Mouse (Mus musculus) heart, adult 10 weeks (tissue): ENCODE data around the gene Hnrnpa0. TPM values are rescaled to one million over a fixed set of nuclear protein-coding genes. Genes with fewer than 3 reads are reported as not detected.

Source experiments
- polyA plus RNA-seq: library from polyadenylated mRNA; stranded (reverse); fragments of 350-450 nt; fragmentation: Illumina TruSeq; extraction: RNeasy Lipid Tissue Mini Kit (QIAGEN cat#74804); gene quantifications from one replicate; pipeline ENCODE4 v1.2.3, GENCODE M21; 2014; ENCODE audit warnings: low read depth, low replicate concordance

Gene Hnrnpa0
- polyA plus RNA-seq = 34.5 TPM

DNA sequence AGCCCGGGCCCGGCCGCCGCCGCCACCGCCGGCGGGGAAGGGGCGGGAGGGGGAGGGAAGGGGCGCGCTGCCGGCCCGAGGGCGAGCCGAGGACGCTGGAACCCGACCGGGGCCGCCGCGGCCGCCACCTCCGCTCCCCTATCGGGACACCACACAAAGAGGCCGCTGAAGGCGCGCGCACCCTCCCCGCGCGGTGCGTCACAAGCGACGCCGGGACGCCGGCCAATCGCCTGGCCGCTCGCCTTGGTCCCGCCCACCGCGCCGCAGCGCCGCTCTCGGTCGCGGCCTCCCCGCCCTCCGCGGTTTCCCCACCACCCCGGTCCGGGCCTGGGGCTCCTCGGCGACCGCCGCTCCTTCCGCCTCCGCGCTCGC is at the start of gene Hnrnpa0:
Hnrnpa0 (minus strand) TSS at position 161 of the 372 bp plus-strand sequence.

DNA sequence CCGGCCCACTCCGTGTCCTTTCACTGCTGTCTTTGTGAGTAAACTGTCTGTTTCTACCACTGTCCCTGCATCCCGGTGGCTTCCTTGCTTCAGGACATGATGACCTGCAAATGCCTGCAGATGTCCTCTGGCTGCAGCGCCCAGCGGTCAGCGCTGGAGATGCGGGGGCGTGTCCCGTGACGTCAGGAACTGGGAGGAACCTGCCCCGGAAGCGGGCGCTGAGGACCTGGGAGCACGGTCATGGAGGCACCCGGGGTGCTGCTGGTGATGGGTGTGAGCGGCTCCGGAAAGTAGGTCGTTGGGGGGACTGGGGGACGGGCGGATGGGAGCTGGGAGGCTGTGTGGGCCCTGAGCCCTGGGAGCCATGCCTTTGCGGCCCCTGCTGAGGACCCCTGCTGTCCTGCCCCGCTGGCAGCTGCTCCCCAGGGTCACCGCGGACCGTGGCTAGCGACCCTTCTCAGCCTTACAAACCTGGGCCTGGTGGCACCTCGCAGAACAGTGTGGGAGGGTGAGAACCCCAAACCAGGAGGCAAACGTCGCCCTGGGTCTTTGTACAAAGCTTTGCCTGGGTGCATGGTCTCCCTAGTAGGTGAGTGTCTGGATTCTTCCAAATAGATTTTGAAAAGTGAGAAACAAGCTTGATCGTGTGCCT is 29.2 kb upstream of the Hnrnpa0 start, which contains the start of gene Idnk:
Idnk (plus strand) TSS at position 203 of the 652 bp plus-strand sequence.

GRCm38 (mm10) chr13:58113061-58113900 is 15.1 kb downstream of the Hnrnpa0 start, which contains the start of gene Klhl3:
TSS of gene Klhl3 (minus strand) at chr13:58113592.

Other genes with a start within 250 kb of the Hnrnpa0 start
- gene Spock1, start 220.2 kb downstream of the Hnrnpa0 start, polyA plus RNA-seq = not detected
- 3.8 TPM for gene Klhl3, start 15.0 kb downstream of the Hnrnpa0 start, polyA plus RNA-seq
- gene Idnk, start 29.1 kb upstream of the Hnrnpa0 start, polyA plus RNA-seq = 25.6 TPM
- 45.7 TPM for gene Ubqln1, start 87.1 kb upstream of the Hnrnpa0 start, polyA plus RNA-seq
- gene Gkap1, start 147.1 kb upstream of the Hnrnpa0 start, polyA plus RNA-seq = 38.2 TPM
- gene Kif27, start 230.6 kb upstream of the Hnrnpa0 start, polyA plus RNA-seq = not detected